Mouse (Mus musculus): ENCODE results near the gene Tcp10a. TPM values are rescaled to one million over a fixed set of nuclear protein-coding genes. Genes with fewer than 3 reads are reported as not detected.
"Not testable (repeated sequence)": the region's sequence is repeated elsewhere in the genome, so short reads cannot be mapped to it uniquely, and the experiment has no call there.

Tcp10a gene
- polyA plus RNA-seq, 1 experiment from 2014 or later: 0.06 TPM

DNA sequence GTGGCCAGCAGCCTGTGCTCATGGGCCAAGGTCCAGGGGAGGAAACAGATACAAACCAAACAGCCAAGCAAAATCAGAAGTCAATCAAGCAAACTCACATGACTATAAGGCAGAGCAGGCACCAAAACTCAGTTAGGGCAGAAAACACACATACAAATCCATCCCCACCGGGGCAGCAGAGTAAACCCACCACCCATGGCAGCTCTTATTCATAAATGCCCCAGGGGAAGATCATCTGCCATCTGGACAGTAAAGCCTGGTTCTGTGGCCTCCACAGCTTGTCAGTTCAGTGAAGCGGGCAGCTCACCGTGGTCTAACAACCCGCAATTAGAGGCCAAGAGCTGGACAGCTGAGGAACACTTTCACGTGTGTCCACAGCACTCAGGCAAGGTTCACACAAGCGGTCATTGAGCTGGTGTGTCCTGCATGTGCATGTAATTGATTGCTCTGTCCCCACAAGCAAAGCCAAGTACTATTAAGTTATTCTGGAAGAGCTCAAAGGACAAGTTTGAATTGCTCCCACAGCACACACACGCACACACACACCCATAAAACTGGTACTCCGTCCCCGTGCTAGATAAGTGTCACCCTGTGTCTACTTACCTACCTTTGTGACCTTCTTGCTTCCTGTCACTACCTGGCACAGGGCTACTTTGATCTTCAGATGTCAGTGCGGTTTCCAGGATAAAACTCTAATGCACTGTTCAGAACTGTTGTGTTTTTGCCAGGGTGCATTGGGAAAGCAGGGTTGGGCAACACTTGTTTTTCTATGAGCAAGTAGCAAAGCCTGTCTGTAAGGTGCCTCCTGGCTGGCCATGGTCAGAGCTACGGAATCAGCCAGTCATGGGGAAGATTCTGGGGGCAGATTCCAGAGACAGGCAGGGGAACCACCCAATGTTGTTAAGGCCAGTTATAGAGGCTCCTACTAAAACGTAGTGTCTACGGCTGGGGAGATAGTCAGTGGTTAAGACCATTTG is 59.0 kb downstream of the Tcp10a start:
- H3K4me1 ChIP-seq; H3K27me3 ChIP-seq (ENCODE audit: insufficient read depth, poor library complexity, severe bottlenecking); H3K36me3 ChIP-seq; H3K4me3 ChIP-seq; DNase-seq (ENCODE audit: low spot score); H3K27ac ChIP-seq; H3K9me3 ChIP-seq: not testable (repeated sequence)
- 87% methylated on average over 12 of the region's 13 CpGs for WGBS

DNA sequence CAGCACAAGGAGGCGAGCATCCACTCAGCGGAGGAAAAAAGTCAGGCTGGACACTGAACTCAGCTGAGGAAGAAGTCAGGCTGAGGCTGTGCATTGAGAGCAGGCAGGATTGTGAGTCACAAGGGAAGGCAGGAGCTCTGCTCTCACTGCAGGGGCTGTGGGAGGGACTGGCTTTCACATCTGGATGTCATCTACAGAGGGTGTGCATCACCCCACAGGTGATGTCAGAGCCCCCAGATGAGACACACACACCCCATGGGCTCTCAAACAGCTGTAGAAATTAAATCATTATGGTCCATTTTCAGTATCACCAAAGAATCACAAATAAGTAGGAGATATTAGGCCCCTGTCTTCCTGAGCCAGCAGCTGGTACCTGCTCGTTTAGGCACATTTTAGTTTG is 60.9 kb downstream of the Tcp10a start, which contains the start of gene Unc93a2:
Gene Unc93a2 (minus strand): TSS at position 101 of the 400 bp plus-strand sequence.
- H3K9me3 ChIP-seq; H3K36me3 ChIP-seq; H3K4me1 ChIP-seq; DNase-seq (ENCODE audit: low spot score); H3K27ac ChIP-seq; H3K27me3 ChIP-seq (ENCODE audit: insufficient read depth, poor library complexity, severe bottlenecking); H3K4me3 ChIP-seq: not testable (repeated sequence)
- WGBS: 78% methylated on average over 3 of the region's 3 CpGs

DNA sequence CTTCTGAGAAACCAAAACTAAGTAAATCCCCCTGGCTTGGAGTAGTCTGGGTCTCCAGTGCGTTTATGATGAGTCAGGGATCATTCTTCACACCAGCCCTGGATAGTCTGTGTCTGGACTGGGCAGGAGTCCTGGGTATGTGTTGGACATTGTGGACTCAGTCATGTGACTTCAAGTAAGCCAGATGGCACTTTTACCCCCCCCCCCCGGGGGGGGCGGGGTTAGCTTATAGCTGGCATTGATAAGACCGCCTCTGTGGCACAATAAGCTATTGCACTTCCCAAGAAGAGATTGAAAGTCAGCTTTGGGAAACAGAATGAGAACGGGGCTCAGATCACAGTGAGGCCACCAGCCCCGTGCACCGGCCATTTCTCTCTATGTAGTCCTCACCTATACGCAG is 61.6 kb downstream of the Tcp10a start:
- H3K27ac ChIP-seq; DNase-seq (ENCODE audit: low spot score); H3K9me3 ChIP-seq; H3K4me3 ChIP-seq; H3K36me3 ChIP-seq; H3K27me3 ChIP-seq (ENCODE audit: insufficient read depth, poor library complexity, severe bottlenecking); H3K4me1 ChIP-seq: not testable (repeated sequence)
- 73% methylated on average over 8 of the region's 8 CpGs for WGBS

DNA sequence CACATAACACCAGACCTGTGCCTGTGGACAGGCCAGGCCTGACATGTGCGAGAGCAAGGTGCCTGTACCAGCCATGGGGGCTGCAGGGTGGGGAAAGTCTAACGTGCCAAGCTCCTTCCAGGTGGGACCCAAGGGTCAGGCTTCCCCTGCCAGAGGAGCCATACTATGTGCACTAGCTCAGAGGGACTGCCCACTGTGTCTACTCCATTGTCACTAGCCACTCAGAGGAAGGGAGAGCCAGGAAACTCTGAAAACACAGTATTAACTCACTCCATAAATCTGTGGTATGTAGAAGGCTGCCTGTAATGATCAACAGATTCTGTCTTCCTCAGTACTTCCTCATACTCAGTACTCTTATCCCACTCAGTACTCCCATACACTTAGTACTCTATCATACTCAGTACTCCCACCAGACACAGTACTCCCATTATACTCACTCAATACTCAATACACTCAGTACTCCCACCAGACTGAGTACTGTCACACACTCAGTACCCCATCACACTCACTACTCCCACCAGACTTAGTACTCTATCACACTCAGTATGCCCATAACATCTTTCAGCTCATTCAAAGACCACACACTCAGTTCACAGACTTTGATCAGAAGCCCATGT is 64.0 kb downstream of the Tcp10a start:
- H3K27me3 ChIP-seq (ENCODE audit: insufficient read depth, poor library complexity, severe bottlenecking); H3K27ac ChIP-seq; DNase-seq (ENCODE audit: low spot score); H3K4me3 ChIP-seq; H3K4me1 ChIP-seq; H3K9me3 ChIP-seq; H3K36me3 ChIP-seq: not testable (repeated sequence)
- no CpG with 5 or more reads among the region's 2 CpGs for WGBS

DNA sequence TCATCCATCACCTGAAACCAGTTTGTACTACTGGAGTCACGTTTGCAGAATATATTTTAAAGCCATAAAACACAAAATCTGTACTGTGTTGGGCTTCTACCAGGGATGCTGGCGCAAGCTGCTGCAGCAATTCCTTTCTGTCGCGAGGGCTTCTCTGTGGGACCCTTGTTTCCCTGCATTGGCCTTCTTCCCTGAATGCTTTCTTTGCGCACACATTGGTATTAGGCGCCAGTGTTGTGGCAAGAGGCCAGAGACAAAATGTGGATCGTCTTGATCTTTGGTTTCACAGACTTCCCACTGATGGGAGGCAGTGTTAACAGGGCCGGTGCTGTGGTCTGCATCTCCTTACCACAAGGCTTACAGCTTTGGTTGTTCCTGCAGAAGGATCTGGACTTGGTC is 64.5 kb downstream of the Tcp10a start:
- H3K4me1 ChIP-seq; DNase-seq (ENCODE audit: low spot score); H3K4me3 ChIP-seq; H3K27ac ChIP-seq; H3K9me3 ChIP-seq; H3K27me3 ChIP-seq (ENCODE audit: insufficient read depth, poor library complexity, severe bottlenecking); H3K36me3 ChIP-seq: not testable (repeated sequence)
- WGBS: 82% methylated on average over 8 of the region's 8 CpGs

DNA sequence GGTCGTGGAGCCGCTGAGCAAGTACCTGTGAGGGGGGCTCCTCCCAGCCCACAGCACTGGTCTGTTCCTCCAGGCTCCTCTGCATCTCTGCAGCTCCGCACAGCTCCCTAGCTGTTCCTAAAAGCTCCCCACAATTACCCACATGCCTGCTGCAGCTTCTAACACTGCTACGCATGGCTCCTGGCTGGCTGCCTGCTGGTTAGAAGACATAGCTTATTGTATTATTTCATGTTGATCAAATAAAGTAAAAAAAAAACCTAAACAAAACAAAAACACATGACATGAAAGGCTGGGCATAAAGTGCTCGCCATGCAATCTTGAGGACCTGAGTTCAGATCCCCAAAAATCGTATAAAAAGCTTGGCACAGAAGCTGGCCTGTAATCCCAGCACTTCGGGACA is 65.5 kb downstream of the Tcp10a start:
- not testable (repeated sequence) for H3K36me3 ChIP-seq; H3K27me3 ChIP-seq (ENCODE audit: insufficient read depth, poor library complexity, severe bottlenecking); DNase-seq (ENCODE audit: low spot score); H3K4me1 ChIP-seq; H3K4me3 ChIP-seq; H3K9me3 ChIP-seq; H3K27ac ChIP-seq
- 83% methylated on average over 7 of the region's 7 CpGs for WGBS

DNA sequence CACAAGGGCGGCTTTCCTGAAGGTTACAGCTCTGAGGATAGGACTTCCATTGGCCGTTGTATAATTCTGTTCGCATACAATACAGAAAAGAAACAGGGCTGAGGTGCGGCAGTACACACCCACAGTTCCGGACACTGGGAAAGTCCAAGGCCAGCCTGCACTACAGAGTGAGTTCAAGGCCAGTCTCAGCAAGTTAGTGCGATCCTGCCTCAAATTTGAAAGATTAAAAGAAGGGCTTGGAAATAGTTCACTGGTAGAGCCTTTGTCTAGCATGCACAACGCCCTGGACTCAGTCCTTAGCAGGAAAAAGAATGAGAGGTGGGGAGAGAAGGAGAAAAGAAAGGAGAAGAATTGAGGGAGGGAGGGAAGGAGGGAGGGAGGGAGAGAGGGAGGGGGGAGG is 70.7 kb downstream of the Tcp10a start:
- not testable (repeated sequence) for H3K4me1 ChIP-seq; H3K27ac ChIP-seq; H3K4me3 ChIP-seq; H3K36me3 ChIP-seq; DNase-seq (ENCODE audit: low spot score); H3K27me3 ChIP-seq (ENCODE audit: insufficient read depth, poor library complexity, severe bottlenecking); H3K9me3 ChIP-seq
- WGBS: 85% methylated on average over 7 of the region's 7 CpGs

Other genes starting within 250 kb of the Tcp10a start
- 50.1 and 70.3 TPM in 2 replicates for gene Rps6ka2, start 154.5 kb upstream of the Tcp10a start, polyA plus RNA-seq (2016; fragmentation: Nextera tagmentation; extraction: Ambion mirVana)
- gene Ttll2, start 28.1 kb downstream of the Tcp10a start, polyA plus RNA-seq (2016; fragmentation: Nextera tagmentation; extraction: Ambion mirVana): not detected in 2 replicates
- not detected in 2 replicates for gene Gm49630, start 47.3 kb downstream of the Tcp10a start, polyA plus RNA-seq (2016; fragmentation: Nextera tagmentation; extraction: Ambion mirVana)
- not detected in 2 replicates for gene Unc93a2, start 60.8 kb downstream of the Tcp10a start, polyA plus RNA-seq (2016; fragmentation: Nextera tagmentation; extraction: Ambion mirVana)

Data from heart, embryonic 10.5 days (tissue).